ENCODE assay signal across 8 mouse cellular contexts in the genomic region with DNA sequence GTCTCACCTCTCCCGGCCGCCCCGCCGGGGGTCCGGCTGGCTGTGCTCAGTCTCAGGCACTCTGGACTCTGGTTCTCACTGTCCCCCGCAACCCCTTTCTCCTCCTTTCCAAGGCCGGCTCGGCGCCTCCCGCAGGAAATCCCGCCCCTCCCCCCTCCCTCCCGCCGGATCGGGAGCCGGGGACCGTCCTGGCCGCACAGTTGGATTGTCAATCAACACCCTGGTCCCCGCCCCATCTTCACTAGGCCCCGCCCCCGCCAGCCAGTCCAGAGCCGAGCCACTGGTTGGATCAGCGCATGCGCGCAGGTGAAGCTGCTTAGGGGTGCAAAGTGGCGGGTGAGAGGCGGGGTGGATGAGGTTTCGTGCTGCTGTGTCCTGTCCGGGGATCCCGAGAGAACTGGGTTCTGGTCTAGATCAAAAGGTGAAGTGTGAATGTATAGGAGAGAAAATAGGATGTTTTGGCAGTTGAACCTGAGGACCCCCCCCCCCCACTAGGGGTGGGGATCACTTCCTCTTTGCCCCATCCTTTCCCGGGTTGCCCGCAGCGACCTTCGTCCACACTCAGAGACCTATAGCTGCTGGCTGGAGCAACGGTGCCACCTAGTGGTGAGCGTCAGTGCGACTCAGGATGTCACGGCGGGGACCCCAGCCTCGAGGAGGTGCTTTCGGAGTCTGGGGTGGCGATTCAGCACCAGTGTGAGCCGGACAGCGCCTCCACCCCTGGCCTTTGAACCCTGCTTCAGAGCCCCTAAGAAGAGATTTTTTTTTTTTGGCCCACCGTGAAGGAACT. TPM values are rescaled to one million over a fixed set of nuclear protein-coding genes. Genes with fewer than 3 reads are reported as not detected.
DNase-seq lines count a peak whose midpoint lies in the region; ATAC-seq and TF ChIP-seq lines count a peak whose summit lies in the region.

A gene (minus strand): TSS at position 133 of the 790 bp plus-strand sequence.

- no peaks in the 10 kb centered on the region for H3K27me3 ChIP-seq in embryonic facial prominence, embryonic 13.5 days
- H3K27me3 ChIP-seq in heart, adult 2 months (ENCODE audit: control insufficient read depth, insufficient read depth, low read length) = no peaks in the 10 kb centered on the region
- no peaks in the 10 kb centered on the region for H3K27me3 ChIP-seq in limb, embryonic 13.5 days
- no peaks in the 10 kb centered on the region for H3K27me3 ChIP-seq in midbrain, embryonic 16.5 days (ENCODE audit: control insufficient read depth, insufficient read depth, low read depth, low read length)

- ATAC-seq in embryonic facial prominence, embryonic 13.5 days (ENCODE audit: insufficient number of reproducible peaks, insufficient read depth, low FRiP score, low TSS enrichment, low read depth) = peak; percentile 88
- peak; percentile 92 for ATAC-seq in limb, embryonic 13.5 days (ENCODE audit: low FRiP score, low read depth)
- peak; percentile 87 for ATAC-seq in midbrain, embryonic 16.5 days

- H3K4me3 ChIP-seq in embryonic facial prominence, embryonic 13.5 days = peak within 1 kb of the TSS; percentile 95
- peak within 1 kb of the TSS; percentile 95 for H3K4me3 ChIP-seq in heart, adult 2 months
- peak within 1 kb of the TSS; percentile 93 for H3K4me3 ChIP-seq in limb, embryonic 13.5 days
- peak within 1 kb of the TSS; percentile 82 for H3K4me3 ChIP-seq in midbrain, embryonic 16.5 days (ENCODE audit: low read depth, low read length)

- peaks cover 58% of the 10 kb centered on the region for H3K4me1 ChIP-seq in embryonic facial prominence, embryonic 13.5 days
- H3K4me1 ChIP-seq in heart, adult 2 months (ENCODE audit: control insufficient read depth, insufficient read depth, low read length) = peaks cover 7% of the 10 kb centered on the region
- peaks cover 56% of the 10 kb centered on the region for H3K4me1 ChIP-seq in limb, embryonic 13.5 days
- H3K4me1 ChIP-seq in midbrain, embryonic 16.5 days (ENCODE audit: control insufficient read depth, insufficient read depth, low read length) = peaks cover 37% of the 10 kb centered on the region

- TF ChIP-seq POLR2A in heart, adult 2 months (IDR thresholded peaks at IDR 0.05; ENCODE audit: insufficient read depth, low read depth, low read length) = peak; percentile 91

- H3K79me2 ChIP-seq in heart, adult 2 months (replicated peaks; ENCODE audit: control insufficient read depth, insufficient read depth, low read length) = peaks cover 2% of the 10 kb centered on the region; the same call in 1 of the 2 replicates

- peak within 1 kb of the TSS; percentile 94 for H3K4me2 ChIP-seq in embryonic facial prominence, embryonic 13.5 days
- peak within 1 kb of the TSS; percentile 96 for H3K4me2 ChIP-seq in limb, embryonic 13.5 days (replicated peaks)
- peak within 1 kb of the TSS; percentile 91 for H3K4me2 ChIP-seq in midbrain, embryonic 16.5 days (ENCODE audit: low read length)

- WGBS in embryonic facial prominence, embryonic 13.5 days = under 1% methylated on average over 41 of the region's 44 CpGs
- under 1% methylated on average over 44 of the region's 44 CpGs for WGBS in heart, adult 2 months
- under 1% methylated on average over 44 of the region's 44 CpGs for WGBS in limb, embryonic 13.5 days
- 0% methylated on average over 40 of the region's 44 CpGs for WGBS in midbrain, embryonic 16.5 days

- peak within 1 kb of the TSS; percentile 87 for H3K27ac ChIP-seq in embryonic facial prominence, embryonic 13.5 days
- peak within 1 kb of the TSS; percentile 94 for H3K27ac ChIP-seq in heart, adult 2 months
- H3K27ac ChIP-seq in limb, embryonic 13.5 days = peak within 1 kb of the TSS; percentile 88
- H3K27ac ChIP-seq in midbrain, embryonic 16.5 days (ENCODE audit: low read length) = peak within 1 kb of the TSS; percentile 63; the same call in 1 of the 2 replicates

- peaks cover 39% of the 10 kb centered on the region for H3K36me3 ChIP-seq in embryonic facial prominence, embryonic 13.5 days
- H3K36me3 ChIP-seq in heart, adult 2 months (ENCODE audit: control insufficient read depth, insufficient read depth, low read length) = no peaks in the 10 kb centered on the region
- peaks cover 43% of the 10 kb centered on the region for H3K36me3 ChIP-seq in limb, embryonic 13.5 days
- no peaks in the 10 kb centered on the region for H3K36me3 ChIP-seq in midbrain, embryonic 16.5 days (ENCODE audit: control insufficient read depth, insufficient read depth, low read length)

- peak; percentile 86 for TF ChIP-seq EP300 in heart, adult 2 months (IDR thresholded peaks at IDR 0.05; ENCODE audit: insufficient read depth, low read depth, low read length)

- H3K9ac ChIP-seq in embryonic facial prominence, embryonic 13.5 days = peak within 1 kb of the TSS; percentile 88
- peak within 1 kb of the TSS; percentile 78 for H3K9ac ChIP-seq in heart, adult 2 months (ENCODE audit: low read depth, low read length)
- peak within 1 kb of the TSS; percentile 90 for H3K9ac ChIP-seq in limb, embryonic 13.5 days
- peak within 1 kb of the TSS; percentile 85 for H3K9ac ChIP-seq in midbrain, embryonic 16.5 days (ENCODE audit: low read depth, low read length)

- H3K9me3 ChIP-seq in embryonic facial prominence, embryonic 13.5 days = no peaks in the 10 kb centered on the region
- H3K9me3 ChIP-seq in limb, embryonic 13.5 days = no peaks in the 10 kb centered on the region
- no peaks in the 10 kb centered on the region for H3K9me3 ChIP-seq in midbrain, embryonic 16.5 days (replicated peaks; ENCODE audit: control insufficient read depth, low read length, poor library complexity, severe bottlenecking)

- DNase-seq in 3134 (ENCODE audit: extremely low read depth, insufficient read length, low spot score) = peak; percentile 96
- DNase-seq in adrenal gland, postnatal 36 days = peak; percentile 98 to 99
- DNase-seq in heart, adult 2 months = peak; percentile 94 to 96
- DNase-seq in kidney, adult 8-10 months = peak; percentile 96
- DNase-seq in spleen, postnatal 10 days (ENCODE audit: low spot score in 2 of 2) = peak; percentile 93 to 96

- peak; percentile 88 for TF ChIP-seq CTCF in heart, adult 2 months (IDR thresholded peaks at IDR 0.05)

- intact Hi-C loops in heart, adult 2 months (cut with DNase I) = loop anchor here (1.0 to 5.0 kb wide), 2 partner anchors 91 to 166 kb away; no protein-coding TSS in a partner anchor

RNA-seq across cellular contexts. Expression of the gene that starts here (rescaled TPM):
- total RNA-seq in adrenal gland, postnatal 36 days (2021) = 10 to 100 TPM; 58.9 to 72.9 TPM
- polyA plus RNA-seq in embryonic facial prominence, embryonic 13.5 days (2015; fragmentation: Nextera tagmentation; extraction: Ambion mirVana) = 16.1 and 17.3 TPM in 2 replicates
- 10 to 100 TPM; 40.5 to 43.8 TPM for total RNA-seq in heart, adult 2 months (2021)
- 38.5 TPM in 2 replicates for polyA plus RNA-seq in heart, adult 2 months (2012; rRNA removed)
- 15.5 and 19.4 TPM in 2 replicates for polyA plus RNA-seq in limb, embryonic 13.5 days (2015; fragmentation: Nextera tagmentation; extraction: Ambion mirVana)
- 7.6 and 8.9 TPM in 2 replicates for polyA plus RNA-seq in midbrain, embryonic 16.5 days (2015; fragmentation: Nextera tagmentation; extraction: Ambion mirVana)

Comparison
In these comparisons a context has a peak if more than half of its experiments do, and no peak if none do; other contexts are left out.
1. Peak in every context shown above with its lines: DNase-seq, ATAC-seq, H3K4me3 ChIP-seq and H3K27ac ChIP-seq.